Mouse (Mus musculus) gastrocnemius, postnatal 10 days (tissue): Measurements from ENCODE around the gene Sytl1. TPM values are rescaled to one million over a fixed set of nuclear protein-coding genes. Genes with fewer than 3 reads are reported as not detected.
A peak's percentile ranks its signal among the peaks of the same experiment; 100 is the strongest.

Experiments used
- DNase-seq: peaks from one replicate; pipeline ENCODE4 v3.0.0; 2021; ENCODE audit warnings: mixed read lengths
- total RNA-seq, 2 experiments: library from RNA; stranded (reverse); gene quantifications; 2 replicates each; pipeline ENCODE4 v1.2.3; 2021

The Sytl1 gene
- total RNA-seq, 2 experiments from 2014 or later, result 1.1 to 1.4 TPM

- no peak for DNase-seq
These were observed 15.6 kb upstream of the Sytl1 start for GRCm38 (mm10) chr4:133278482-133278881.

GRCm38 (mm10) chr4:133278067-133278466 is 15.2 kb upstream of the Sytl1 start:
- DNase-seq, result no peak

- peak; percentile 93 for DNase-seq
These were observed 14.5 kb upstream of the Sytl1 start, which contains the start of gene Tmem222 for GRCm38 (mm10) chr4:133277104-133278026. Gene Tmem222 (minus strand): TSS chr4:133277792.

- no peak for DNase-seq
These were observed 8.0 kb upstream of the Sytl1 start for GRCm38 (mm10) chr4:133270929-133271328.

- no peak for DNase-seq
These were observed 6.7 kb upstream of the Sytl1 start for GRCm38 (mm10) chr4:133269596-133269995.

GRCm38 (mm10) chr4:133268931-133269330 is 6.0 kb upstream of the Sytl1 start:
- DNase-seq, result no peak

- no peak for DNase-seq
These were observed 3.5 kb upstream of the Sytl1 start for GRCm38 (mm10) chr4:133266248-133266880.

- DNase-seq, result no peak
These were observed 2.8 kb upstream of the Sytl1 start for GRCm38 (mm10) chr4:133265759-133266158.

GRCm38 (mm10) chr4:133265297-133265696 is 2.4 kb upstream of the Sytl1 start:
- no peak for DNase-seq

GRCm38 (mm10) chr4:133264559-133264958 is 1.6 kb upstream of the Sytl1 start:
- no peak for DNase-seq

GRCm38 (mm10) chr4:133263756-133264155 is 843 bp upstream of the Sytl1 start:
- no peak for DNase-seq

GRCm38 (mm10) chr4:133262375-133262765 is 543 bp downstream of the Sytl1 start:
- DNase-seq, result no peak

GRCm38 (mm10) chr4:133261641-133262374 is 1.1 kb downstream of the Sytl1 start:
- DNase-seq, result no peak

GRCm38 (mm10) chr4:133257798-133258408 is 5.0 kb downstream of the Sytl1 start:
- DNase-seq, result no peak

GRCm38 (mm10) chr4:133257230-133257629 is 5.7 kb downstream of the Sytl1 start:
- DNase-seq, result no peak

GRCm38 (mm10) chr4:133256820-133257219 is 6.1 kb downstream of the Sytl1 start:
- no peak for DNase-seq

GRCm38 (mm10) chr4:133255392-133255791 is 7.5 kb downstream of the Sytl1 start:
- DNase-seq, result no peak

- no peak for DNase-seq
These were observed 9.5 kb downstream of the Sytl1 start for GRCm38 (mm10) chr4:133253412-133253811.

GRCm38 (mm10) chr4:133252089-133252488 is 10.8 kb downstream of the Sytl1 start:
- DNase-seq, result no peak

GRCm38 (mm10) chr4:133251214-133251613 is 11.7 kb downstream of the Sytl1 start:
- DNase-seq, result peak; percentile 47

GRCm38 (mm10) chr4:133250609-133251008 is 12.3 kb downstream of the Sytl1 start:
- DNase-seq, result peak; percentile 93

GRCm38 (mm10) chr4:133247806-133248449 is 15.0 kb downstream of the Sytl1 start:
- DNase-seq, result no peak
